Mouse (Mus musculus): ENCODE measurements around the gene Gnpat. TPM values are rescaled to one million over a fixed set of nuclear protein-coding genes. Genes with fewer than 3 reads are reported as not detected.
A peak's percentile ranks its signal among the peaks of the same experiment; 100 is the strongest.

Gene Gnpat
- polyA plus RNA-seq, 1 experiment from 2014 or later: 118 TPM

DNA sequence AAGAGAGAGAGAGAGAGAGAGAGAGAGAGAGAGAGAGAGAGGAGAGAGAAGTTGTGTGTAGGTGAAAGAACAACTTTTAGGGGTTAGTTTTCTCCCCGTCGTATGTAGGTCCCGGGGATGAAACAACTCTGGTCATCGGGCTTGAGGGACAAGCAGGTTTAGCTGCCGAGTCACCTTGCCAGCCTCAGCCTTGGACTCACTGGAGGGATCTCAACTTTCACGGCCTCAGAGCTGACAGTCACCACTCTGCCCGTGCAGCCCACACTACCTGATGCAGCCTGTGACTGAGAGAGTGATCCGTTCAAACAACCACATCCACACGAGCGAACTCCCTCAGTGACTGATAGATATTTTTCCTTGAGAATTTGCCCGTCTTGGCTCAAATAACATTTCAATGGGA, 66.2 kb downstream of the Gnpat start:
- no peaks in the 10 kb centered on the region for H3K4me1 ChIP-seq (ENCODE audit: insufficient read depth)
- H3K36me3 ChIP-seq (ENCODE audit: insufficient read depth): no peaks in the 10 kb centered on the region; the same call in 1 of the 2 replicates
- H3K4me2 ChIP-seq: no peak overlapping the region
- ATAC-seq (ENCODE audit: insufficient read depth) (no peak), DNase-seq (no peak)
- no peak overlapping the region for H3K4me3 ChIP-seq (ENCODE audit: low read depth, low read length)
- H3K9ac ChIP-seq: no peak overlapping the region
- H3K27ac ChIP-seq (ENCODE audit: low read depth): no peak overlapping the region
- no peaks in the 10 kb centered on the region for H3K27me3 ChIP-seq (ENCODE audit: insufficient read depth, low read length)
- WGBS: 80% methylated on average over 11 of the region's 11 CpGs
- H3K9me3 ChIP-seq (ENCODE audit: low read depth, low read length): no peaks in the 10 kb centered on the region
- TF ChIP-seq CTCF (IDR thresholded peaks at IDR 0.05; ENCODE audit: low read depth): no peak

DNA sequence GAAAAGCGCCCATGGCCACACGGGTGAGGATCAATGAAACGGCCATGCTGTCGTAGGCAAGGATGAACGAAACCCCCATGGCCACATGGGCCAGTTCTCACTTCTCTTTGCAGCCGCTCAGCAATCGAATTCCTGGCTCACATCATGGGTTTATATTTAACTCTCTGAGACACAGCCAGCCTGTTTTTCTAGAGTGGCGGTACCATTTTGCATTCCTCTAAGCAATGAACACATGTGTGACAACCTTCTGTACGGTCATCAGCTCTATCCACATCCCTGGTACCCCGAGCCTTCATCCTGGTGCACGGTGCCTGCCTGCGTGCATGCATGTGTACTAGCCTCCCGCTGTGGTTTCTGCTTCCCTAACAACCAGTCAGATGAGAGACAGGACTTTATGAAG, 67.3 kb downstream of the Gnpat start:
- Histone ChIP-seq H3K27me3 (ENCODE audit: insufficient read depth, low read length) (no peaks in the 10 kb centered on the region), H3K9ac (no peak overlapping the region), H3K4me2 (no peak overlapping the region), H3K4me1 (ENCODE audit: insufficient read depth) (no peaks in the 10 kb centered on the region), H3K9me3 (ENCODE audit: low read depth, low read length) (no peaks in the 10 kb centered on the region), H3K36me3 (ENCODE audit: insufficient read depth) (no peaks in the 10 kb centered on the region; the same call in 1 of the 2 replicates), H3K4me3 (ENCODE audit: low read depth, low read length) (no peak overlapping the region), H3K27ac (ENCODE audit: low read depth) (no peak overlapping the region)
- 86% methylated on average over 13 of the region's 13 CpGs for WGBS
- no peak for ATAC-seq (ENCODE audit: insufficient read depth)
- no peak for TF ChIP-seq CTCF (IDR thresholded peaks at IDR 0.05; ENCODE audit: low read depth)
- no peak for DNase-seq

DNA sequence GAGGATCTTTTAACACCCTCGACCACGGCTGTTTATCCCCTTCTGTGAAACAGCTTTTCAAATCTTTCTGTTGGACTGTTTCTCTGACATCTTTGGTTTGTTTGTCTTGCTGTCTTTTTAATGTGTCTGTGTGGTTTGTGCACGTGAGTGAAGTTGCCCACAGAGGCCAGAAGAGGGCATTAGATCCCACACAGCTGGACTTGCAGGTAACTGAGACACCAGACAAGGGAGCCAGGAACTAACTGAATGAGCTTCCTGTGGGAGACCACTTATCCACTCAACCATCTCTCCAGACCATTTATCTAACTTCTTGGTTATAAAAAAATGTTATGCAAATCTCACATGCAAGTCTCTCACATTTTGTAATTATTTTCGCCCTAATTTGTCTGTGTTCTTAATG, 67.8 kb downstream of the Gnpat start:
- ATAC-seq (ENCODE audit: insufficient read depth) (no peak), DNase-seq (no peak)
- no peaks in the 10 kb centered on the region for H3K27me3 ChIP-seq (ENCODE audit: insufficient read depth, low read length)
- no peaks in the 10 kb centered on the region; the same call in 1 of the 2 replicates for H3K36me3 ChIP-seq (ENCODE audit: insufficient read depth)
- WGBS: 71% methylated on average over 4 of the region's 4 CpGs
- no peaks in the 10 kb centered on the region for H3K4me1 ChIP-seq (ENCODE audit: insufficient read depth)
- no peak overlapping the region for H3K4me2 ChIP-seq
- H3K4me3 ChIP-seq (ENCODE audit: low read depth, low read length): no peak overlapping the region
- TF ChIP-seq CTCF (IDR thresholded peaks at IDR 0.05; ENCODE audit: low read depth): peak; percentile 16; the same call in 1 of the 2 replicates
- no peak overlapping the region for H3K9ac ChIP-seq
- no peaks in the 10 kb centered on the region for H3K9me3 ChIP-seq (ENCODE audit: low read depth, low read length)
- H3K27ac ChIP-seq (ENCODE audit: low read depth): no peak overlapping the region

DNA sequence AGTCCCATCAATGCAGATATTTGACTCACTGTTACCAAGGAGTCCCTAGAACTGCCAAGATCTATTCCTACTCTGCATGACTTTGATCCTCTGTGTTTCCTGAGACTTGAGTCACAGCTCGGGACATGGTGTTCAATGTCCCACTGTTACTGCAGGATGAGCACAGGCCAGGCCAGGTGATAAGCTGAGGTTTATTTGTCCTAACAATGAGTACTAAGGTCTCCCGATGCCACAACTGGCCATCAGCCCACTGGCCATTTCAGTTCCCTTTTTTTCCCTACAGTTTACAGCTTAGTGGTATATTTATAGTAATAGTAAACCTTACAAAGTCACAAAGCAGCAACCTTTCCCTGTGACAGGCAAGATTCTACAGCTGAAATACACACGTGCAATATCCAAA, 69.6 kb downstream of the Gnpat start:
- no peak for TF ChIP-seq CTCF (IDR thresholded peaks at IDR 0.05; ENCODE audit: low read depth)
- H3K27ac ChIP-seq (ENCODE audit: low read depth): no peak overlapping the region

DNA sequence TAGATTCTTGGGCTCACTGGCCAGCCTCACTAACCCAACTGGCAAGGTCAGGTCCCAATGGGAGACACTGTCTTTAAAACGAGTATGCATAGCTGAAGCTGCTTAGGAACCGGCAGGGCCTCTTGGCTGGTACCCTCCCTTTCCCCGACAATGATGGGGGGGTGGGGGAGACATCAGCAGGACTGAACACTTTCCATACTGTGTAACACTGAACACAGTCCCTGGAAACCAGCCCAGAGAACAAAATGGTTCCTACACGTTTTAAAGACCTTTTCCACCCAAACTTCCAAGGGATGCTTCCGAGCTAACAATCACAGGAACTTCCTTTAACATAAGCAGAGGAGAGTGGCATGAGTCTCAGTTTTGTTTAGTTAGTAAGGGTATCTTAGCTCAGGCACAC, 72.3 kb downstream of the Gnpat start:
- Histone ChIP-seq H3K4me3 (ENCODE audit: low read depth, low read length) (no peak overlapping the region), H3K9ac (no peak overlapping the region), H3K4me1 (ENCODE audit: insufficient read depth) (no peaks in the 10 kb centered on the region), H3K4me2 (no peak overlapping the region), H3K36me3 (ENCODE audit: insufficient read depth) (peaks cover 16% of the 10 kb centered on the region), H3K9me3 (ENCODE audit: low read depth, low read length) (no peaks in the 10 kb centered on the region), H3K27me3 (ENCODE audit: insufficient read depth, low read length) (no peaks in the 10 kb centered on the region), H3K27ac (ENCODE audit: low read depth) (no peak overlapping the region)
- 83% methylated on average over 5 of the region's 5 CpGs for WGBS
- DNase-seq: no peak
- no peak for ATAC-seq (ENCODE audit: insufficient read depth)
- no peak for TF ChIP-seq CTCF (IDR thresholded peaks at IDR 0.05; ENCODE audit: low read depth)

More for the DNA sequence above, 69.6 kb downstream of the Gnpat start:
- H3K36me3 ChIP-seq (ENCODE audit: insufficient read depth): no peaks in the 10 kb centered on the region; the same call in 1 of the 2 replicates
- no peaks in the 10 kb centered on the region for H3K27me3 ChIP-seq (ENCODE audit: insufficient read depth, low read length)
- H3K4me1 ChIP-seq (ENCODE audit: insufficient read depth): no peaks in the 10 kb centered on the region
- H3K4me2 ChIP-seq: no peak overlapping the region
- H3K4me3 ChIP-seq (ENCODE audit: low read depth, low read length): no peak overlapping the region
- no peak overlapping the region for H3K9ac ChIP-seq
- no peaks in the 10 kb centered on the region for H3K9me3 ChIP-seq (ENCODE audit: low read depth, low read length)
- DNase-seq (no peak), ATAC-seq (ENCODE audit: insufficient read depth) (no peak)
- WGBS: 76% methylated on average over 3 of the region's 3 CpGs

DNA sequence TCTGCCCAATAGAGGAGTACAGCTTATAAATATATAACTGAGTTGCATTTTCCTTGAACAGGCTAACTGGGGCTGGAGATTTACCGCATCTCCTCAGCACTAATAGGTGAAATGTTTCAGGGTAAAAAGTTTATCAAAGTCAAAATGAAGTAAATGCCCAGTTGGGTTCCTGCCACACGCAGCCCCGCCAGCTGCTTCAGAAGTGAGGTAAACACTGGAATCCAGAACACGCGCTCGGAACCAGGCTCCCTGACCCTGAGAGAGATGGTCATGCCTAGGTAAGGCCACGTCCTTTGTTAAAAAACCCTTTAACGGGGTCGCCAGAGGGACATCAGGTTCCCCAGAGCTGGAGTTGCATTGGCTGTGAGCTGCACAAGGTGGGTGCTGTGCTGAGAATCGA, 73.9 kb downstream of the Gnpat start:
- Histone ChIP-seq H3K27ac (ENCODE audit: low read depth) (no peak overlapping the region), H3K4me2 (no peak overlapping the region), H3K27me3 (ENCODE audit: insufficient read depth, low read length) (no peaks in the 10 kb centered on the region), H3K4me3 (ENCODE audit: low read depth, low read length) (no peak overlapping the region), H3K9ac (no peak overlapping the region), H3K36me3 (ENCODE audit: insufficient read depth) (peaks cover 24% of the 10 kb centered on the region), H3K4me1 (ENCODE audit: insufficient read depth) (no peaks in the 10 kb centered on the region), H3K9me3 (ENCODE audit: low read depth, low read length) (no peaks in the 10 kb centered on the region)
- 88% methylated on average over 10 of the region's 10 CpGs for WGBS
- ATAC-seq (ENCODE audit: insufficient read depth): no peak
- no peak for DNase-seq
- no peak for TF ChIP-seq CTCF (IDR thresholded peaks at IDR 0.05; ENCODE audit: low read depth)

DNA sequence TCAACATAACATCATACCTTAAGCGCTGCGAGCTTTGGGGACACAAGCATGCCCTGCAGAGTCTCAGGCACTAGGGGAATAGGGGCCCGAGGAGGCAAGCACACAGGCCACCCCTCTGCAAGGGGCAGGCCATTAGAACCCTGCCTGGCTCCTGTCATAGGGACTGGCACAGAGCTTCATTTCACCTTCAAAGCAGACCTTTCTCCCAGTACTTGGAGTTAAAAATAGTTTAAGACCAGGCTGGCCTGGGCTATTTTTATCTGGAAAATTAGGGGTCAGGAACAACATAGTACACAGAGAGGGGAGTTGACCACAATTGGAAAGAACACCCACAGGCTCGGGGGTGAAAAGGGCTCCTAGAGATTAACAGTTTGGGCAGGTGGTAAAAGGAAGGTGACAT, 74.5 kb downstream of the Gnpat start:
- 86% methylated on average over 4 of the region's 4 CpGs for WGBS

More for the DNA sequence above, 74.5 kb downstream of the Gnpat start:
- Histone ChIP-seq H3K4me1 (ENCODE audit: insufficient read depth) (no peaks in the 10 kb centered on the region), H3K4me2 (no peak overlapping the region), H3K4me3 (ENCODE audit: low read depth, low read length) (no peak overlapping the region), H3K9ac (no peak overlapping the region), H3K27me3 (ENCODE audit: insufficient read depth, low read length) (no peaks in the 10 kb centered on the region), H3K27ac (ENCODE audit: low read depth) (no peak overlapping the region), H3K36me3 (ENCODE audit: insufficient read depth) (peaks cover 25% of the 10 kb centered on the region), H3K9me3 (ENCODE audit: low read depth, low read length) (no peaks in the 10 kb centered on the region)
- DNase-seq: no peak
- no peak for ATAC-seq (ENCODE audit: insufficient read depth)
- TF ChIP-seq CTCF (IDR thresholded peaks at IDR 0.05; ENCODE audit: low read depth): no peak

Other genes with a start within 250 kb of the Gnpat start
- gene 2310022B05Rik, start 199.7 kb upstream of the Gnpat start, polyA plus RNA-seq (2014; fragmentation: Nextera tagmentation; extraction: Ambion mirVana): 45.6 and 46.0 TPM in 2 replicates
- gene Ttc13, start 141.1 kb upstream of the Gnpat start, polyA plus RNA-seq (2014; fragmentation: Nextera tagmentation; extraction: Ambion mirVana): 52.5 and 54.7 TPM in 2 replicates
- gene Arv1, start 140.9 kb upstream of the Gnpat start, polyA plus RNA-seq (2014; fragmentation: Nextera tagmentation; extraction: Ambion mirVana): 26.4 and 27.2 TPM in 2 replicates
- gene Fam89a, start 111.2 kb upstream of the Gnpat start, polyA plus RNA-seq (2014; fragmentation: Nextera tagmentation; extraction: Ambion mirVana): 16.8 and 20.5 TPM in 2 replicates
- gene Trim67, start 69.9 kb upstream of the Gnpat start, polyA plus RNA-seq (2014; fragmentation: Nextera tagmentation; extraction: Ambion mirVana): 0.70 and 1.0 TPM in 2 replicates
- gene 2810004N23Rik, start 87 bp downstream of the Gnpat start, polyA plus RNA-seq (2014; fragmentation: Nextera tagmentation; extraction: Ambion mirVana): 43.5 and 44.5 TPM in 2 replicates
- gene Exoc8, start 34.7 kb downstream of the Gnpat start, polyA plus RNA-seq (2014; fragmentation: Nextera tagmentation; extraction: Ambion mirVana): 8.9 and 9.8 TPM in 2 replicates
- gene Sprtn, start 34.9 kb downstream of the Gnpat start, polyA plus RNA-seq (2014; fragmentation: Nextera tagmentation; extraction: Ambion mirVana): 9.5 and 10.1 TPM in 2 replicates
- gene Egln1, start 86.3 kb downstream of the Gnpat start, polyA plus RNA-seq (2014; fragmentation: Nextera tagmentation; extraction: Ambion mirVana): 14.4 and 16.2 TPM in 2 replicates
- gene Tsnax, start 150.0 kb downstream of the Gnpat start, polyA plus RNA-seq (2014; fragmentation: Nextera tagmentation; extraction: Ambion mirVana): 131 and 133 TPM in 2 replicates
- gene Disc1, start 191.2 kb downstream of the Gnpat start, polyA plus RNA-seq (2014; fragmentation: Nextera tagmentation; extraction: Ambion mirVana): 2.4 and 3.8 TPM in 2 replicates

Measured in lung, embryonic 14.5 days (tissue).